Mouse (Mus musculus) layer of hippocampus, postnatal 14 days (tissue): ENCODE measurements at regions not wholly inside any gene's neighbourhood (a gene's known extent, or its start where the extent isn't known, plus 50 kb on each side); places are given as distances from the start of the nearest gene placed in this dataset.

Source experiments
- DNase-seq, 2 experiments: peaks; one replicate each; pipeline ENCODE4 v3.0.0; 2021 to 2022; ENCODE audit warnings: low spot score in 2 of 2, mixed read lengths in 1 of 2

GRCm38 (mm10) chr13:110882173-110882572, 372.6 kb upstream of the Actbl2 start:
- peak in 1 of 2 experiments; percentile 38 for DNase-seq

GRCm38 (mm10) chr13:110882661-110883172, 372.1 kb upstream of the Actbl2 start:
- peak; percentile 48 to 70 for DNase-seq

GRCm38 (mm10) chr13:110893909-110894308, 360.9 kb upstream of the Actbl2 start:
- DNase-seq: no peak

- no peak for DNase-seq
These were observed 359.5 kb upstream of the Actbl2 start for GRCm38 (mm10) chr13:110895349-110895748.

DNA sequence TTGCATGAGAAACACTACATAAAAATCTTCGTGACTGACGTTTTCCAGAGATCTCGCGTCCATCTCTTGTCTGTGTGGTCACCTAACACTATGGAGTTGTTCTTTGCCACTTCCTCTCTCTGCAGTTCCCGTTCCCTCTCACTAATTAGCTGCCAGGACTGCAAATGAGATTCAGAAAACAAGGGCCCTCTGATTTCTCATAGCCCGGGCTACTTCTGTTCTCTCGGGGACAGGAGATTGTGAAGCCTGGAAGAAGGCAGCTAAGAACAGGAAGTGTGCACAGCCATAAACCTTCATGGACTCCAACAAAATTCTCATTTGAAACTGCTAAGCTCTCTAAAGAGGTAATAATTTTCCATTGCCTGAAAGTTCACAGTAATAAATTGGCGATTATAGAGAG, 358.9 kb upstream of the Actbl2 start:
- DNase-seq: no peak

GRCm38 (mm10) chr13:110897621-110898020, 357.2 kb upstream of the Actbl2 start:
- no peak for DNase-seq

DNA sequence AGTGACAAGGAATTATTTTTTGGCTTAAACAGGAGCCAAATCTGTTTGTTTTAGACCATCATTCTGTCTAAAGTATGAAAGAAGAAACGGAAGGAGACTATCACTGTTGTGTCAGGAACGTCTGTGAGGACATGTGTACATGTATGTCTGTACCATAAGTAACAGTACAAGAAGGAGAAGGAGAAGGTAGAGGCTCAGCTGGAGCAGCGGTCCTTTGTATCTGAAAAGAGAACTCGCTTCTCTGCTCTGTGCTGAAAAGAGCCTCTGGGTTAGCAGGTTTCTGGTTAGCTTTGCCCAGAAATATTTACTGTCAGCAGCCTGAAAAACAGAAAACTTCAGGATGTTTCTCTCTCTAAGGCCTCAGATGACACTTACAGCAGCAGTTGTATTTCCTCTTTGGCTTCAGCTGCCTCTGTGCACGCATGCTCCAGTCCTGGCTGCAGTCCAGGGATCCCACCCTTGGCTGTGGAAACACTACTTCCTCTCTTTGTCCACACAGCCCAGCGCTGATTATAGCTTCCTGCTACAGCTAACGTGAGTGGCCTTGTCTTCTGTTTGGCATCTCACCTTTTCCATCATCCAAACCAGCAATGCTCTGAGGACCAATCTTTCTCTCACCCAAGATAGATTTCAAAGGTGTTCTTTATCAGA, 351.7 kb upstream of the Actbl2 start:
- peak; percentile 54 to 55 for DNase-seq

DNA sequence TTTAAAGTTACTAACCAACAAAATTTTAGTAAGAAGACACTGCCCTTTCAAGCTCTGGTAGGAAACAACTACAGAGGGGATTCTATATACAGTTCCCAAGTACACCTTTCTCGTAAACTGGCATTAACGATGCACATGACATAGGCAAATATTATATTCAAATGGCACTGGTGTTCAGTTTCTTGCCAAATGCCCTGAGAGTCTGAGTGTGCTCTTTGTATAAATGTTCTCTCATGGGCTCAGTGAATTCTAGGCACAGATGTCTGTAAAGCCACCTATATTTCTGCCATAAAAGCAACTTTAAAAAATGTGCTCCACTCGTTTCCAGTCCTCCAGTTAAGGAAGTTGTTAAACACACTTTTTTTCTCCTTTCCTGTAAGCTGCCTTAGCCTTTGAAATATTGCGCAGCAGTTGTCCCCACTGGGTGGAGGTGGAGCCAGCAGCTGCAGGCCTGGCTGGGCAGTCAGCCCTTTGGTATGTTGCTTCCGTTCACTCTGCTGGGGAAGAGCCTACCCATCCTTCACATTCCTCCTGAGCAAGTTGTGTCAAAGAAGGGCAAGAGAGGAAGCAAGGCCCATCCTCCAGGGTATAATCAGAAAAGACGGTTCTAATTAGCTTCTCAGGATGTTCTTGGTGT, 347.4 kb upstream of the Actbl2 start:
- DNase-seq: no peak

DNA sequence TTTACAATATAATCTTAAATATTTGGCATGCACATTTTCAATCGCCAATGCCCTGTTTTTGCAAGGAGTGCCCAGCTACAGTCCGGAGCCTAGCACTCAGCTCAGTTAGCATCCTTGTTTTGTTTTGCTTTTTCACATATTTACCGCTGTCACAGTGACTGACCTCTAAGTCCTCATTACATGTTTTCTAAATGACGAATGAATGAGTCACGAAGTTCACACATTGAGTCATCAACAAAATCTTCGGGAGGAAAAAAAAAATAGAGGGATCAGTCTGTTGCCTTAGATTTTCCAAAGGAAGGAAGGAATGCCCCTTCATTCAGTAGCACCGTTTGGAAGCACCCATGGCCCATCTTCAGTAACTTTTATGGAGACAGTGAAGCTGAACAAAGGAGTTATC, 342.9 kb upstream of the Actbl2 start:
- no peak for DNase-seq

DNA sequence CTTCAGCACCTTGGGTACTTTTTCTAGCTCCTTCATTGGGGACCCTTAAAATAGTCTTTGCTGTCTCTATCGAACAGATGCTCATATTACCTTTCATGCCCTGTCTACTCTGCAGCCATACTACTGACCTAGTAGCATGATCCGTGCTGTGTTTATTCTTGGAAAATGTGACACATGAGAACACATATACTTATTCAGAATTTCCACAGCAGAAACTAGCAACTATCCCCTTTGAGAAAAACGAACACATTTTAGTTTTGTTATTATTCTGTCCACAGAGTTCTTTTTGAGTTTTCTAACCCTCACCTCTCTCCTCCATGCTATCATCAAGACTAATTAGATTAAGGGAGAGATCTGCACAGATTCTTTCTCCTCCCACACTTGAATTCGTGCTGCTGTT, 341.6 kb upstream of the Actbl2 start:
- DNase-seq: no peak

DNA sequence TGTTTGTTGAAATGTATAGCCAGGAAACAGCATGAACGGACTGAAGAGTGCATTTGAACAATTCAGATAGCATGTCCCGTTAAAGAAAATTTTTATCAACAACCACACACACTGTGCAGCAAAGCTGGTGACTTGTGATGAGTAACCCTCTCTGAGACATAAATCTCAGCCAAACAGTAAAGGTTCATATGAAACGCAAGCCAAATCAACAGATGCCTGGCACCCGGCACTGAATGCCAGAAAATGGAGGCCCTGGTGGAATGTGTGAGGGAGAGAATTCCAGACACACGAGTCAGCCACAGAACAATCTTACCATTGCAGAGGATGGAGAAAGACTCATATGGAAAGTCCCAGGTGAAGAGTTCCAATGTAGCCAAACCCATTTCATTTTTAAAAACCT, 341.1 kb upstream of the Actbl2 start:
- DNase-seq: peak; percentile 45 to 64

- DNase-seq: peak in 1 of 2 experiments; percentile 64
These were observed 339.7 kb upstream of the Actbl2 start for GRCm38 (mm10) chr13:110915161-110915560.

- DNase-seq: no peak
These were observed 330.9 kb upstream of the Actbl2 start for GRCm38 (mm10) chr13:110923936-110924335.

GRCm38 (mm10) chr13:110924897-110925296, 329.9 kb upstream of the Actbl2 start:
- no peak for DNase-seq

- no peak for DNase-seq
These were observed 326.7 kb upstream of the Actbl2 start for GRCm38 (mm10) chr13:110928143-110928542.

DNA sequence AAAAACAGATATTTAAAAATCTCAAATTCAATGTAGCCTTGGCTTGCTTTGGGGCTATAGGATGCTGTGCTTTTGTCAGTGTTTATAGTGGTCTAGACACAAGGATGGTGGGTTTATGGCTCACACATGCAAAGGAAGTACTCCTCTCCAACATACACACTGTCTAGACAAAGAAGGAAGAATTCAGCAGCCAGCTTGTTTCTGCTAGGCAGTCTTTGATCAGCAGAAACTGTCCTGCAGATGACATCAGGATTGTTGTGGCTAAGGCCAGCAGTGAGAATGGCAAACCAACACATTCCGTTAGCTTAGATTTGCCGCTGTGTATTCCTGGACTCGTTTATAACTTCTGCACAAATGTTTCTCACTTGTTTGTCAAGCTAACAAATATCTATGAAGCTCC, 325.9 kb upstream of the Actbl2 start:
- DNase-seq: no peak

DNA sequence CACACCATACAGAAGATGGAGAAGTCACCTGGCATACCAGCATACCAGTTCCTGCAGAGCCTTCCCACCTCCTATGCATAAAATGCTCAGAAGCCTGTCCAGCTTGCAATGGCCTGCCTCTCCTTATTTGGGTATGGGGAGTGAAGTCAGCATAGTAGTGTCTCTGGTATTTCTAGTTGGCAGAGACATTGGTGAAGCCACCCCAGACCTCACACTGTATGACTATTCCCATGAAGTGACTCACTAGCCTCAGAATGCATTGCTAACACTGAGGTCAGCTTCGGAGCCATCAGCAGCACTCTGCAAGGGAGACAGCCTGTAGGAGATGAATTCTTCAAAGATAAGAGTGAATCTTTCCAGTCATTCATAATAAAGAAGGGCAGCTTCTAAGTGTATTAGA, 325.2 kb upstream of the Actbl2 start:
- DNase-seq: no peak

- no peak for DNase-seq
These were observed 313.2 kb upstream of the Actbl2 start for GRCm38 (mm10) chr13:110941587-110941986.

DNA sequence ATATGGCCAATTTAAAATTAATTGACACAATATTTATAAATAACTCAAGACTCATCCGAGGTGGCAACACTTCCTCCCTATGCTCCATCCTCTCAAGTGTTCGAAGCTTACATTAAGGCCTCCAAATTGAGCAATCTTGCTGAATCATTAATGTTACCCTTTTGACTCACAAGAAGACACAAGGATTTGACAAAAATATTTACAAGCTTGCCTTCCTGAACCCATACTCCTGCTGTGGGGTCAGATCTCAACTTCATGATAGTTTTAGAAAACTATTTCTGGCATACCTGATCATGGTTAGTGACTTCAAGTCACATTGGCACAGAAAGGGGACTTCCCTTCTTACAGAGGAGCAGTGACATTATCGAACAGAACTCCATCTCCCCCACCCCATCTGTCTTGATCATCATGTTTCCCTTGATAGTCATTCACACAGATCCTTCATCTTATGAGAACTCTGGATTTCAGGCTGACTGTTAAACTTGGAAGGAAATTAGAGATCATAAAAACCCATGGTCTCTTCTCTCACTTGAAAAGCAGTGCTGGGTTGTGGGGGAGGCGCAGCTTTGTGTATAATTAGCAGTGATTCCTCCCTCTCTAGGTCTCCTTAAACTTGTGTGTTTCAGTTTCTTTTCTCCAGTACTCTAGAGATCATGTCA, 311.7 kb upstream of the Actbl2 start:
- DNase-seq: peak in 1 of 2 experiments; percentile 5

DNA sequence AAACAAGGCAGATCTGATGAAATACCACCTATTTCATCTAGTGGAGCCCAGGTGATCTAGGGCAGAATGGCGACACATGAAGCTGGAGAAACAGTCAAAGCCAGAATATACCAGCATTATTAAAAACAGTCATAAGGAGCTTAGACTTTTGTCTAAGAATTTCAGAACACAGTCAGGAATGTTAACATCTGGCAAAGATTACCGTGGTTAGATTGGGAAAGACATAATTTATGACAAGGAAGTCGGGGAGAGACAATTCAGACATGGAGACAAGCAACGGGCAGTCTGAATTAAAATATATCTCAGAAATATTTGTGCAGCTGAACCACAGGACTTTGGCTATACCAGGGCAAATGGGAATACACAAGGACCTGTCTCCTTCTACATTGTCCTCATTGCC, 310.8 kb upstream of the Actbl2 start:
- no peak for DNase-seq

- no peak for DNase-seq
These were observed 310.1 kb upstream of the Actbl2 start for GRCm38 (mm10) chr13:110944683-110945082.

DNA sequence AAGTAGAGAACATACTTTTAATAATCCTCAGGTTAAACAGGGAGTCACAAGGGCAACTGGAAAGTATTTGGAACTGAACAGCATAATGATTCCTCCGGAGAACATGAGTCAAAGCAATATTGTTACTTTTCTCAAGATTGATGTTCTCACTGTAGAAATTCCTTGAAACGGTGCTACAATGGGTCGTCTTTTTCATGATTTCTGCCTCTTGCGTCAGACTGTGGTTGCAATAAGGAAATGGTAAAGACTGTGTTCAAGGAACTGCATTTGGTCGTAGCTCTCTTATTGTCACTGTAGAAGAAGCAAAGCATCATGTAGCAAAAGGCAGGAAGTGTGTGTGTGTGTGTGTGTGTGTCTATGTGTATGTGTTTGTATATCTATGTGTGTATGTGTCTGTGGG, 294.6 kb upstream of the Actbl2 start:
- DNase-seq: no peak
